Mouse (Mus musculus): ENCODE measurements around the gene Olfr1241. TPM values are rescaled to one million over a fixed set of nuclear protein-coding genes. Genes with fewer than 3 reads are reported as not detected.

Olfr1241 gene
- not detected for total RNA-seq (2021)
- not detected in 2 replicates for polyA plus RNA-seq (2012; rRNA removed)
- long read RNA-seq = 0 reads

GRCm38 (mm10) chr2:89487026-89487425 is at the start of gene Olfr1241:
TSS of gene Olfr1241 (minus strand) at chr2:89487126.
- no peak within 1 kb of the TSS for H3K9ac ChIP-seq (ENCODE audit: low read depth, low read length)
- no peak within 1 kb of the TSS for H3K4me3 ChIP-seq
- H3K27me3 ChIP-seq (ENCODE audit: control insufficient read depth, insufficient read depth, low read length) = no peaks in the 10 kb centered on the region
- no peak for TF ChIP-seq CTCF (IDR thresholded peaks at IDR 0.05)
- TF ChIP-seq POLR2A (IDR thresholded peaks at IDR 0.05; ENCODE audit: insufficient read depth, low read depth, low read length) = no peak
- TF ChIP-seq EP300 (IDR thresholded peaks at IDR 0.05; ENCODE audit: insufficient read depth, low read depth, low read length) = no peak
- no peaks in the 10 kb centered on the region for H3K36me3 ChIP-seq (ENCODE audit: control insufficient read depth, insufficient read depth, low read length)
- no peaks in the 10 kb centered on the region for H3K79me2 ChIP-seq (replicated peaks; ENCODE audit: control insufficient read depth, insufficient read depth, low read length)
- no peak within 1 kb of the TSS for H3K27ac ChIP-seq
- no peaks in the 10 kb centered on the region for H3K4me1 ChIP-seq (ENCODE audit: control insufficient read depth, insufficient read depth, low read length)
- no peak for DNase-seq
- intact Hi-C loops (cut with DNase I) = no loop called here

- intact Hi-C loops (cut with DNase I) = no loop called here
- Histone ChIP-seq H3K4me1 (ENCODE audit: control insufficient read depth, insufficient read depth, low read length) (no peaks in the 10 kb centered on the region), H3K36me3 (ENCODE audit: control insufficient read depth, insufficient read depth, low read length) (no peaks in the 10 kb centered on the region), H3K27ac (no peak within 1 kb of the TSS), H3K4me3 (no peak within 1 kb of the TSS), H3K27me3 (ENCODE audit: control insufficient read depth, insufficient read depth, low read length) (no peaks in the 10 kb centered on the region), H3K9ac (ENCODE audit: low read depth, low read length) (no peak within 1 kb of the TSS), H3K79me2 (replicated peaks; ENCODE audit: control insufficient read depth, insufficient read depth, low read length) (no peaks in the 10 kb centered on the region)
- 77% methylated on average over 1 of the region's 1 CpGs for WGBS
- no peak for DNase-seq
- no peak for TF ChIP-seq POLR2A (IDR thresholded peaks at IDR 0.05; ENCODE audit: insufficient read depth, low read depth, low read length)
- no peak for TF ChIP-seq CTCF (IDR thresholded peaks at IDR 0.05)
- TF ChIP-seq EP300 (IDR thresholded peaks at IDR 0.05; ENCODE audit: insufficient read depth, low read depth, low read length) = no peak
Measured at GRCm38 (mm10) chr2:89531387-89531786, 44.5 kb upstream of the Olfr1241 start, which contains the start of gene Olfr1243. TSS of gene Olfr1243 (minus strand) at chr2:89531487.

GRCm38 (mm10) chr2:89498235-89498634 is 11.3 kb upstream of the Olfr1241 start, which contains the start of gene Olfr1242:
TSS of gene Olfr1242 (minus strand) at chr2:89498335.
- DNase-seq = no peak
- intact Hi-C loops (cut with DNase I) = no loop called here
- no peaks in the 10 kb centered on the region for H3K4me1 ChIP-seq (ENCODE audit: control insufficient read depth, insufficient read depth, low read length)
- no peak within 1 kb of the TSS for H3K27ac ChIP-seq
- no peaks in the 10 kb centered on the region for H3K79me2 ChIP-seq (replicated peaks; ENCODE audit: control insufficient read depth, insufficient read depth, low read length)
- H3K4me3 ChIP-seq = no peak within 1 kb of the TSS
- 63% methylated on average over 1 of the region's 1 CpGs for WGBS
- no peaks in the 10 kb centered on the region for H3K36me3 ChIP-seq (ENCODE audit: control insufficient read depth, insufficient read depth, low read length)
- H3K27me3 ChIP-seq (ENCODE audit: control insufficient read depth, insufficient read depth, low read length) = no peaks in the 10 kb centered on the region
- TF ChIP-seq CTCF (IDR thresholded peaks at IDR 0.05) = no peak
- no peak for TF ChIP-seq EP300 (IDR thresholded peaks at IDR 0.05; ENCODE audit: insufficient read depth, low read depth, low read length)
- TF ChIP-seq POLR2A (IDR thresholded peaks at IDR 0.05; ENCODE audit: insufficient read depth, low read depth, low read length) = no peak
- H3K9ac ChIP-seq (ENCODE audit: low read depth, low read length) = no peak within 1 kb of the TSS

DNA sequence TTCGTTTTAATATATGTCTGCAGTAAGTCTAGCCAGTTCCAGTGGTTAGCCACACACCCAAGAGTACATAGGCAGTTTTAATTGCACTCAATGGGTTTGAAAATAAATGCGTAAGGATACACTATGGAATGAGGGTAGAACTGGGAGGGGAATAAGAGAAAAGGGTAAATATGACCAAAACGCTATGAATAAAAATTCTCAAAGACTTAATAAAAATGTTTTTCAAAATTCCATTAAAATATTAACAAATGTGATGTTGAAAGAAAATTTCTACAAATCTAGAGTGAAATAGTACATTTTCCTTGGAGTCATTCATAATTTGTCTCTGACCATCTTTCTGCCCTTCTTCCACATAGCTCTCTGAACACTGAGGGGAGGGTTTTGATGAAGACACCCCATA is 44.0 kb downstream of the Olfr1241 start, which contains the start of gene Olfr1240:
TSS of gene Olfr1240 (minus strand) at position 101 of the 400 bp plus-strand sequence.
- Histone ChIP-seq H3K9ac (ENCODE audit: low read depth, low read length) (no peak within 1 kb of the TSS), H3K36me3 (ENCODE audit: control insufficient read depth, insufficient read depth, low read length) (no peaks in the 10 kb centered on the region), H3K27ac (no peak within 1 kb of the TSS), H3K27me3 (ENCODE audit: control insufficient read depth, insufficient read depth, low read length) (no peaks in the 10 kb centered on the region), H3K4me3 (no peak within 1 kb of the TSS), H3K79me2 (replicated peaks; ENCODE audit: control insufficient read depth, insufficient read depth, low read length) (no peaks in the 10 kb centered on the region), H3K4me1 (ENCODE audit: control insufficient read depth, insufficient read depth, low read length) (no peaks in the 10 kb centered on the region)
- no peak for DNase-seq
- 69% methylated on average over 3 of the region's 3 CpGs for WGBS
- TF ChIP-seq CTCF (IDR thresholded peaks at IDR 0.05) (no peak), POLR2A (IDR thresholded peaks at IDR 0.05; ENCODE audit: insufficient read depth, low read depth, low read length) (no peak), EP300 (IDR thresholded peaks at IDR 0.05; ENCODE audit: insufficient read depth, low read depth, low read length) (no peak)
- intact Hi-C loops (cut with DNase I) = no loop called here

Other genes with a start within 250 kb of the Olfr1241 start
- gene Olfr1228, start 233.1 kb downstream of the Olfr1241 start, total RNA-seq (2021) = not detected
- not detected in 2 replicates for gene Olfr1228, start 233.1 kb downstream of the Olfr1241 start, polyA plus RNA-seq (2012; rRNA removed)
- not detected for gene Olfr1229, start 199.1 kb downstream of the Olfr1241 start, total RNA-seq (2021)
- not detected in 2 replicates for gene Olfr1229, start 199.1 kb downstream of the Olfr1241 start, polyA plus RNA-seq (2012; rRNA removed)
- gene Olfr1230, start 189.9 kb downstream of the Olfr1241 start, total RNA-seq (2021) = not detected
- not detected in 2 replicates for gene Olfr1230, start 189.9 kb downstream of the Olfr1241 start, polyA plus RNA-seq (2012; rRNA removed)
- gene Olfr1231, start 180.1 kb downstream of the Olfr1241 start, total RNA-seq (2021) = not detected
- gene Olfr1231, start 180.1 kb downstream of the Olfr1241 start, polyA plus RNA-seq (2012; rRNA removed) = not detected in 2 replicates
- gene Olfr1232, start 157.5 kb downstream of the Olfr1241 start, total RNA-seq (2021) = not detected
- gene Olfr1232, start 157.5 kb downstream of the Olfr1241 start, polyA plus RNA-seq (2012; rRNA removed) = not detected in 2 replicates
- not detected for gene Olfr1233, start 144.7 kb downstream of the Olfr1241 start, total RNA-seq (2021)
- gene Olfr1233, start 144.7 kb downstream of the Olfr1241 start, polyA plus RNA-seq (2012; rRNA removed) = not detected in 2 replicates
- not detected for gene Olfr1234, start 122.3 kb downstream of the Olfr1241 start, total RNA-seq (2021)
- gene Olfr1234, start 122.3 kb downstream of the Olfr1241 start, polyA plus RNA-seq (2012; rRNA removed) = not detected in 2 replicates
- not detected for gene Olfr1238, start 77.5 kb downstream of the Olfr1241 start, total RNA-seq (2021)
- gene Olfr1238, start 77.5 kb downstream of the Olfr1241 start, polyA plus RNA-seq (2012; rRNA removed) = not detected in 2 replicates
- gene Olfr1239, start 66.7 kb downstream of the Olfr1241 start, total RNA-seq (2021) = not detected
- not detected in 2 replicates for gene Olfr1239, start 66.7 kb downstream of the Olfr1241 start, polyA plus RNA-seq (2012; rRNA removed)
- not detected for gene Olfr1240, start 44.1 kb downstream of the Olfr1241 start, total RNA-seq (2021)
- not detected in 2 replicates for gene Olfr1240, start 44.1 kb downstream of the Olfr1241 start, polyA plus RNA-seq (2012; rRNA removed)
- gene Olfr1242, start 11.2 kb upstream of the Olfr1241 start, total RNA-seq (2021) = not detected
- not detected in 2 replicates for gene Olfr1242, start 11.2 kb upstream of the Olfr1241 start, polyA plus RNA-seq (2012; rRNA removed)
- not detected for gene Olfr1243, start 44.4 kb upstream of the Olfr1241 start, total RNA-seq (2021)
- gene Olfr1243, start 44.4 kb upstream of the Olfr1241 start, polyA plus RNA-seq (2012; rRNA removed) = not detected in 2 replicates
- gene Olfr1245, start 91.3 kb upstream of the Olfr1241 start, total RNA-seq (2021) = not detected
- not detected in 2 replicates for gene Olfr1245, start 91.3 kb upstream of the Olfr1241 start, polyA plus RNA-seq (2012; rRNA removed)
- not detected for gene Olfr1246, start 106.0 kb upstream of the Olfr1241 start, total RNA-seq (2021)
- not detected in 2 replicates for gene Olfr1246, start 106.0 kb upstream of the Olfr1241 start, polyA plus RNA-seq (2012; rRNA removed)
- not detected for gene Olfr1247, start 127.0 kb upstream of the Olfr1241 start, total RNA-seq (2021)
- not detected in 2 replicates for gene Olfr1247, start 127.0 kb upstream of the Olfr1241 start, polyA plus RNA-seq (2012; rRNA removed)
- not detected for gene Olfr1248, start 131.1 kb upstream of the Olfr1241 start, total RNA-seq (2021)
- not detected in 2 replicates for gene Olfr1248, start 131.1 kb upstream of the Olfr1241 start, polyA plus RNA-seq (2012; rRNA removed)
- not detected for gene Olfr1249, start 147.9 kb upstream of the Olfr1241 start, total RNA-seq (2021)
- gene Olfr1249, start 147.9 kb upstream of the Olfr1241 start, polyA plus RNA-seq (2012; rRNA removed) = not detected in 2 replicates
- gene Olfr1250, start 174.3 kb upstream of the Olfr1241 start, total RNA-seq (2021) = not detected
- not detected in 2 replicates for gene Olfr1250, start 174.3 kb upstream of the Olfr1241 start, polyA plus RNA-seq (2012; rRNA removed)
- not detected for gene Olfr1251, start 184.8 kb upstream of the Olfr1241 start, total RNA-seq (2021)
- not detected in 2 replicates for gene Olfr1251, start 184.8 kb upstream of the Olfr1241 start, polyA plus RNA-seq (2012; rRNA removed)
- not detected for gene Olfr1252, start 237.9 kb upstream of the Olfr1241 start, total RNA-seq (2021)
- gene Olfr1252, start 237.9 kb upstream of the Olfr1241 start, polyA plus RNA-seq (2012; rRNA removed) = not detected in 2 replicates

Data from heart, adult 2 months (tissue).